Mouse (Mus musculus) urinary bladder, adult 18-20 months (tissue): ENCODE measurements at regions not wholly inside any gene's neighbourhood (a gene's known extent, or its start where the extent isn't known, plus 50 kb on each side); places are given as distances from the start of the nearest gene placed in this dataset.
"Not testable (repeated sequence)": the region's sequence is repeated elsewhere in the genome, so short reads cannot be mapped to it uniquely, and the experiment has no call there.

Experiments used
- DNase-seq, 2 experiments: peaks; one replicate each; pipeline ENCODE4 v3.0.0; 2022; ENCODE audit warnings: low spot score in 2 of 2, mixed read lengths in 2 of 2

GRCm38 (mm10) chr14:48607131-48607530 lies 66.5 kb downstream of the Otx2 start:
- DNase-seq, result no peak

GRCm38 (mm10) chr14:48603490-48603889 lies 70.1 kb downstream of the Otx2 start:
- no peak for DNase-seq

- DNase-seq, result no peak
Measured at GRCm38 (mm10) chr14:48594334-48594733, 79.3 kb downstream of the Otx2 start.

- no peak for DNase-seq
Measured at GRCm38 (mm10) chr14:48593363-48593762, 80.3 kb downstream of the Otx2 start.

GRCm38 (mm10) chr14:48591483-48592230 lies 82.0 kb downstream of the Otx2 start:
- DNase-seq, result peak in 1 of 2 experiments; percentile 6

- DNase-seq, result no peak
Measured at GRCm38 (mm10) chr14:48590426-48590825, 83.2 kb downstream of the Otx2 start.

- DNase-seq, result no peak
Measured at GRCm38 (mm10) chr14:48589702-48590325, 83.8 kb downstream of the Otx2 start.

GRCm38 (mm10) chr14:48585820-48586219 lies 87.8 kb downstream of the Otx2 start:
- DNase-seq, result no peak

- no peak for DNase-seq
Measured at GRCm38 (mm10) chr14:48584571-48584970, 89.0 kb downstream of the Otx2 start.

- no peak for DNase-seq
Measured at GRCm38 (mm10) chr14:48583516-48583915, 90.1 kb downstream of the Otx2 start.

- DNase-seq, result no peak
Measured at GRCm38 (mm10) chr14:48582080-48582479, 91.5 kb downstream of the Otx2 start.

- DNase-seq, result not testable (repeated sequence)
Measured at GRCm38 (mm10) chr14:48581308-48581707, 92.3 kb downstream of the Otx2 start.

GRCm38 (mm10) chr14:48580396-48580795 lies 93.2 kb downstream of the Otx2 start:
- DNase-seq, result no peak

GRCm38 (mm10) chr14:48579985-48580384 lies 93.6 kb downstream of the Otx2 start:
- DNase-seq, result no peak
